Mouse (Mus musculus) embryonic facial prominence, embryonic 11.5 days (tissue): Measurements from ENCODE around the gene Arhgef26. TPM values are rescaled to one million over a fixed set of nuclear protein-coding genes. Genes with fewer than 3 reads are reported as not detected.
A peak's percentile ranks its signal among the peaks of the same experiment; 100 is the strongest.

ENCODE experiments used
- ATAC-seq: fragments of 200-750 bp; cut with Nextera tagmentation; replicated peaks from 2 replicates; pipeline ENCODE4 v1.8.0; 2017; ENCODE audit warnings: low read depth; ENCODE audit not compliant: insufficient number of reproducible peaks, low FRiP score, low TSS enrichment
- DNase-seq: peaks from one replicate; pipeline ENCODE4 v3.0.0-alpha.2; 2015; ENCODE audit warnings: low spot score
- H3K27ac ChIP-seq: fragments of 300-500 bp; sonication (generic); replicated peaks from 2 replicates; pipeline ENCODE4 v1.5.1; 2014; ENCODE audit warnings: mild to moderate bottlenecking, low read depth, low read length, control low read depth
- H3K27me3 ChIP-seq: fragments of 300-500 bp; sonication (generic); 2 replicates; pipeline ENCODE4 v1.6.1; 2014; ENCODE audit warnings: mild to moderate bottlenecking, low read length, moderate library complexity, mixed read lengths; ENCODE audit not compliant: control insufficient read depth, insufficient read depth
- H3K36me3 ChIP-seq: fragments of 300-500 bp; sonication (generic); replicated peaks from 2 replicates; pipeline ENCODE4 v1.6.1; 2014; ENCODE audit warnings: low read depth, mild to moderate bottlenecking, low read length, moderate library complexity, mixed read lengths; ENCODE audit not compliant: control insufficient read depth, insufficient read depth
- H3K4me1 ChIP-seq: fragments of 300-500 bp; sonication (generic); 2 replicates; pipeline ENCODE4 v1.6.1; 2014; ENCODE audit warnings: low read length, mixed read lengths; ENCODE audit not compliant: control insufficient read depth, insufficient read depth
- H3K4me2 ChIP-seq: fragments of 300-500 bp; sonication (generic); 2 replicates; pipeline ENCODE4 v1.6.1; 2014; ENCODE audit warnings: low read depth, mild to moderate bottlenecking, control low read depth, low read length, moderate library complexity
- H3K4me3 ChIP-seq: fragments of 300-500 bp; sonication (generic); 2 replicates; pipeline ENCODE4 v1.5.1; 2014; ENCODE audit warnings: low read depth, low read length, control low read depth
- H3K9ac ChIP-seq: fragments of 300-500 bp; sonication (generic); replicated peaks from 2 replicates; pipeline ENCODE4 v1.6.1; 2014; ENCODE audit warnings: mild to moderate bottlenecking, control low read depth, low read length
- H3K9me3 ChIP-seq: fragments of 300-500 bp; sonication (generic); replicated peaks from 2 replicates; pipeline ENCODE4 v1.6.1; 2016; ENCODE audit warnings: mild to moderate bottlenecking, low read length, inconsistent platforms, mixed read lengths; ENCODE audit not compliant: control insufficient read depth
- WGBS: fragments of 180-500 bp; shearing (Covaris S2); extraction: QIAGEN DNeasy Blood & Tissue Kit; methylation state at CpG from one replicate; pipeline ENCODE4 v1.1.7; 2014; 5-methylcytosine and 5-hydroxymethylcytosine counted together
- polyA plus RNA-seq: library from polyadenylated mRNA; unstranded; fragments of >200 nt; fragmentation: Nextera tagmentation; extraction: Ambion mirVana; gene quantifications from 2 replicates; pipeline ENCODE4 v1.2.1, GENCODE M21; 2014

Gene Arhgef26
- polyA plus RNA-seq, 1 experiment from 2014 or later: 4.7 TPM

DNA sequence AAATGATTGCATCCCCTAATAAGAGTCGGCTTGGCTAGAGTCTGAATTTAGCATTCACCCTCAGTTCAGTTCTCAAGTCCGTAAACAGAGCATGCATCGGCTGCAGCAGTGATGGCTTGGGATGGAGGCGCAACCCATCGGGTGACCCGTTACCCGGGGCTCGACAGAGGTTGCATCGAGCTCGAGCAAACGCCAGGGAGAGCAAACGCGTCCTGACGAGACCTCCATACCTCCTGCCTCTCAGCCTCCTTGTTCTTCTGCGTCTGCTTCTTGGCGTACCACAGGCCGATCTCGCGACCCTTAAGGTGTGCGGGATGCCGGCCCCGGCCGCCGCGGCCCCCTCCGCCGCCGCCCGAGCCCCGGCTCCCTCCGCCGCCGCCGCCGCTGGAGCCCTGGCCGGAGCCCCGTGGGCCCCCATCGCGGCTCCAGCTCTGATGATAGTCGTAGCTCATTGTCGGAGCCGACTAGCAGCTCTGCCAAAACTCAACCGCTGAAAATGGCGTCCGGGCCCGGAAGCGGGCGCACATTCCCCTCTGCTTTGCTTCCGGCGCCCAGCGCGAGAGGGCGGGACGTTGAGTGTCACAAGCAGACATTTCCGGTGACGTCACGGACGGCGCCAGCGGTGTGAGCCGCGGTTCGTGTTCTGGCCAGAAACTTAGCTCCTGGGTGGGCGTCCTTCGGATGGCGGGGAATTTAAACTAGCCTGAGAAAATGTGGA lies 168.5 kb downstream of the Arhgef26 start, which contains the start of gene Dhx36:
Dhx36 (minus strand) TSS at position 517 of the 718 bp plus-strand sequence.
- H3K27me3 ChIP-seq: no peaks in the 10 kb centered on the region
- peak; percentile 98 for ATAC-seq
- H3K4me3 ChIP-seq: peak within 1 kb of the TSS; percentile 92
- DNase-seq: peak; percentile 98
- H3K9me3 ChIP-seq: no peaks in the 10 kb centered on the region
- H3K4me1 ChIP-seq: no peaks in the 10 kb centered on the region
- no peaks in the 10 kb centered on the region for H3K36me3 ChIP-seq
- WGBS: under 1% methylated on average over 62 of the region's 66 CpGs
- peak within 1 kb of the TSS; percentile 96 for H3K9ac ChIP-seq
- peak within 1 kb of the TSS; percentile 85 for H3K27ac ChIP-seq
- peak within 1 kb of the TSS; percentile 53 for H3K4me2 ChIP-seq

DNA sequence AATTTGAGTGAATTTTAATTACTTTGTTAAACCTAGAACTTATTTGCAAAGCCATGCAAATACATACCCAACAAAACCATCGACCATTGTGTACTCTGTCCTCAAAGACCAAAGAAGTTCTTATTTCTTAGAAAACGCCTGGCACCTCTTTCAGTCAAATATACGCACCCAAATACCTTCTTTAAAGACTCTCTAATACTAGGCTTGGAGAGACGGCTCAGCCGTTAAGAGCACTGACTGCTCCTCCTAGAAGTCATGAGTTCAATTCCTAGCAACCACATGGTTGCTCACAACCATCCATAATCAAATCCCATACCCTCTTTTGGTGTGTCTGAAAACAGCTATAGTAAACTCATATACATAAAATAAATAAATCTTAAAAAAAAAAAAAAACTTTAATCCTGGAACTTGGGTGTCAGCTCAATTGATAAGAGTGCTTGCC lies 169.1 kb downstream of the Arhgef26 start:
- Histone ChIP-seq H3K36me3 (no peaks in the 10 kb centered on the region), H3K4me1 (no peaks in the 10 kb centered on the region), H3K9me3 (no peaks in the 10 kb centered on the region), H3K4me3 (peak overlapping the region; percentile 92), H3K27ac (no peak overlapping the region), H3K27me3 (no peaks in the 10 kb centered on the region), H3K4me2 (peak overlapping the region; percentile 30), H3K9ac (peak overlapping the region; percentile 96; the same call in 1 of the 2 replicates)
- 45% methylated on average over 5 of the region's 5 CpGs for WGBS
- ATAC-seq (peak; percentile 55; the same call in 1 of the 2 replicates), DNase-seq (no peak)

Other genes with a start within 250 kb of the Arhgef26 start
- gene Dhx36, start 168.7 kb downstream of the Arhgef26 start, polyA plus RNA-seq: 47.8 and 53.4 TPM in 2 replicates